Mouse (Mus musculus): ENCODE results near the gene Marf1.

GRCm38 (mm10) chr16:14195427-14195826, 32.3 kb upstream of the Marf1 start:
- TF ChIP-seq CTCF (IDR thresholded peaks at IDR 0.05; ENCODE audit: insufficient read depth, low read depth, low read length), result no peak
- no peak for TF ChIP-seq POLR2A (IDR thresholded peaks at IDR 0.05; ENCODE audit: insufficient read depth, low read depth, low read length)
